Mouse (Mus musculus) kidney, postnatal 4 days (tissue): ENCODE measurements at regions not wholly inside any gene's neighbourhood (a gene's known extent, or its start where the extent isn't known, plus 50 kb on each side); places are given as distances from the start of the nearest gene placed in this dataset.

Source experiments
- DNase-seq, 2 experiments: peaks; one replicate each; pipeline ENCODE4 v3.0.0; 2021; ENCODE audit warnings: mixed read lengths in 2 of 2

- no peak for DNase-seq
Measured at GRCm38 (mm10) chr1:78876156-78876555, 59.6 kb downstream of the Kcne4 start.

- DNase-seq = no peak
Measured at GRCm38 (mm10) chr1:78879246-78879645, 62.7 kb downstream of the Kcne4 start.

GRCm38 (mm10) chr1:78882455-78882854 is 65.9 kb downstream of the Kcne4 start:
- DNase-seq = no peak

GRCm38 (mm10) chr1:78889241-78889640 is 72.7 kb downstream of the Kcne4 start:
- no peak for DNase-seq

GRCm38 (mm10) chr1:78891344-78891743 is 74.8 kb downstream of the Kcne4 start:
- no peak for DNase-seq

GRCm38 (mm10) chr1:78894301-78894700 is 77.7 kb downstream of the Kcne4 start:
- DNase-seq = peak in 1 of 2 experiments; percentile 13

GRCm38 (mm10) chr1:78895112-78895511 is 78.6 kb downstream of the Kcne4 start:
- DNase-seq = no peak

GRCm38 (mm10) chr1:78907591-78907990 is 91.0 kb downstream of the Kcne4 start:
- no peak for DNase-seq

- peak; percentile 13 to 39 for DNase-seq
Measured at GRCm38 (mm10) chr1:78907991-78908390, 91.4 kb downstream of the Kcne4 start.

GRCm38 (mm10) chr1:78913791-78914190 is 97.2 kb downstream of the Kcne4 start:
- DNase-seq = no peak

- no peak for DNase-seq
Measured at GRCm38 (mm10) chr1:78919863-78920262, 103.3 kb downstream of the Kcne4 start.

GRCm38 (mm10) chr1:78929975-78930374 is 113.4 kb downstream of the Kcne4 start:
- DNase-seq = no peak

GRCm38 (mm10) chr1:78939871-78940270 is 123.3 kb downstream of the Kcne4 start:
- DNase-seq = no peak

GRCm38 (mm10) chr1:78945588-78945987 is 129.0 kb downstream of the Kcne4 start:
- DNase-seq = no peak

- DNase-seq = no peak
Measured at GRCm38 (mm10) chr1:78980051-78980450, 163.5 kb downstream of the Kcne4 start.
